Mouse (Mus musculus): ENCODE results near the gene Sbk1. TPM values are rescaled to one million over a fixed set of nuclear protein-coding genes. Genes with fewer than 3 reads are reported as not detected.
A peak's percentile ranks its signal among the peaks of the same experiment; 100 is the strongest.

Sbk1 gene
- total RNA-seq (2014; fragmentation: Nextera tagmentation), result 6.6 and 7.0 TPM in 2 replicates
- total RNA-seq (2017), result 2.9 and 5.2 TPM in 2 replicates

DNA sequence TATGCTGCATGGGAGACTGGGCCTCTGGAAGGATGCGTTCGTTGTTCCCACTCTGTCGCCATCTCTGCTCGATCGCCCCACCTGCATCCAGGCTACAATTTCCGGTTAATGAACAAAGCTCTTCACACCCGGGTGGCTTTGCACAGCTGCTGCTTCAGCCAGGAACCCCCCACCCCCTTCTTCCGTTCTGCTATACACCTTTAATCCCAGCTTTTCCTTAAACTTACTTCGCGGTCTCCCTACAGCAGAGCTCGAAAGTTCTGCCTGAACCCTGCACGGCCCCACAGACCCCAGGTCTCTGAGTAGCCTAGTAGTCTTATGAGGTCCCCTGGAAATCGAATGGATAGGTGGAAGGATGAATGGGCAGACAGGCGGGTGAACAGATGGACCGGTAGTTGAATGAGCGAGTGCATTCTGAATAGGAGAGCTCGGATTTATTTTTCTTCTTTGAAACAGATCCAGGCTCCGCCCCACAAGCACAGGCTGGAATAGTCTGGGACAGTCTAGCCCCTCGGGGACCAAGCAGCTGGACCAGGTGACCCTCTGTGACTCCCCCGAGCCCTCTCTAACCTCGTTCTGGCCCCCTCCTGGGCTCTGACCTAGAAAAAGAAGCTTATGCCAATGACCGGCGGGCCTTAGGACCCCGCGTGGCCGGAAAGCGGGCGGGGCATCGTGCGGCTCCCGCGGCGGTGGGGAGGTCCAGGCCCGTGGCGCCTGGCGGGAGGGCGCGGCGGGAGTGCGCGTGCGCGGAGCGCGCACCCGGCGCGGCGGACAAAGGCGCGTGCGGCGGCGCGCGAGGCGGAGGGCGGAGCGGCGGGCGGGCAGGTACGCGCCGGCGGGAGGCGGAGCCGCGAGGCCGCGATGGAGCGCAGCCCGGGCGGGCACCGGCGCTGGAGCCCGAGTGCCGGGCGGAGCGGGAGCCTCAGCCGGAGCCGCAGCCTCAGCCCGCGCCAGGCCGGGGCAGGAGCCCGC lies at the start of gene Sbk1:
TSS of gene Sbk1 (plus strand) at position 908 of the 972 bp plus-strand sequence.
- ATAC-seq (replicated peaks; ENCODE audit: low FRiP score, low TSS enrichment, poor library complexity, severe bottlenecking), result peak; percentile 55

DNA sequence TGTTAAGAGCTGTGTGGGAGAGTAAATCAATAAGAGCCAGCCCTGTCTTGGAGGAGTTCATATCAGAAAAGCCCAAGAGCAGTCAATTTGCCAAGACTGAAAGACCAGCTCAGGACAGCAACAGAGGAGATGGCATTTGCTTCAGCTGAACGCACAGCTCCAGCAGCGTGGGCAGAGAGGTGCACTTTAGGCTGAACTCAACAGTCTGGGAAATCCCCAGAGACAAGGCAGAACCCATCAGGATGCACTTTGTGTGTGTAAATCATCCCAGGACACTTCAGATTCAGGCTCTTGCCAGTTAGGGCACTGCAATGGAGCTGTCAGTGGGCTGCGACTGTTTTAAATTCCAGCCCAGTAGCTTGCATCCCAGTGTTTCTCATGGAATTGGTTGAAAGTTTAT lies 49.7 kb upstream of the Sbk1 start:
- no peak for ATAC-seq (replicated peaks; ENCODE audit: low FRiP score, low TSS enrichment, poor library complexity, severe bottlenecking)

GRCm38 (mm10) chr7:126226136-126226535 lies 46.3 kb upstream of the Sbk1 start:
- no peak for ATAC-seq (replicated peaks; ENCODE audit: low FRiP score, low TSS enrichment, poor library complexity, severe bottlenecking)

- peak; percentile 41; the same call in 1 of the 2 replicates for ATAC-seq (replicated peaks; ENCODE audit: low FRiP score, low TSS enrichment, poor library complexity, severe bottlenecking)
Measured at GRCm38 (mm10) chr7:126230357-126231148, 41.9 kb upstream of the Sbk1 start.

DNA sequence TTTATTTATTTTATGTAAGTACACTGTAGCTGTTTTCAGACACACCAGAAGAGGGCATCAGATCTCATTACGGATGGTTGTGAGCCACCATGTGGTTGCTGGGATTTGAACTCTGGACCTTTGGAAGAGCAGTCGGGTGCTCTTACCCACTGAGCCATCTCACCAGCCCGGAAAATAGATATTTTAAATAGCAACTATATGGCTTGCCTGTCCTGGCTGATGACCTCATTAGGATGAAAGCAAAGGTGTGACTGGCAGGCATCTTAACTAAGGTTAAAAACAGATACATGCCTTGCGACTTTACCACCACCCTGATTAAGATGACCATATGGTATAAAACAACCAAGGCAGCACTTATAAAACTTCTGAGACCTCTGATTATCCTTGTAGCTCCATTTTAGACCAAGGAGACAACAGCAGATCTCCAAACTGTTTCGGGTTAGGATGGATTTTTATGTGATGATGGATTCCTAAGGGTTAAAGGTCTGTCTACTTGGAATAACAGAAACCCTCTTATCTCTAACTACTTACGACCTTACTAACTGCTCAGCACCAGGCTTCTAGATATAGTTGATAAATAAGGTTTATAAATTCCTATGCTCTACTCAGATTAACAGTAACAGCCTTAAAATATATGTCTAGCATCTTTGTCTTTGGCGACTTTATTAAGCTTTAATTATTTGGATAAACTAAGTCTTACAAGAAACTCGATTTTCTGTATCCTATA lies 39.9 kb upstream of the Sbk1 start:
- ATAC-seq (replicated peaks; ENCODE audit: low FRiP score, low TSS enrichment, poor library complexity, severe bottlenecking), result no peak

DNA sequence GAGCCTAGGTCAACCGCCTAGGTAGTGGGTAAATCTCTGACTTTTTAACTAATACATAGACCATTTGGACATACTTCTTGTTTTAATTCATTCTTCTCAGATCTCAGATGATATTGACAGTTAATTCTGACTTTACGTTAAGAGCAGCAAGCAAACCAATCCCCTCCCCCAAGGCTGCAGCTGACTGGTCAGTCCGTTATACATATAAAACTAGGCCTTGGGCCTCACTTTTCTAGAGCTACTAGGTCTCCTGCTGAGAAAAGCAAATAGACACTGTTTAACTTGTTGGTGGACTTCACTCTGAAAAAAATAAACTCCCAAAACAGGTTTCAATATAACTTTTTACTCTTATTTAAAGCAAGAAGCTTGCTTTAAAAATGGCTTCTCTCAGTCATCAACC lies 37.8 kb upstream of the Sbk1 start:
- no peak for ATAC-seq (replicated peaks; ENCODE audit: low FRiP score, low TSS enrichment, poor library complexity, severe bottlenecking)

DNA sequence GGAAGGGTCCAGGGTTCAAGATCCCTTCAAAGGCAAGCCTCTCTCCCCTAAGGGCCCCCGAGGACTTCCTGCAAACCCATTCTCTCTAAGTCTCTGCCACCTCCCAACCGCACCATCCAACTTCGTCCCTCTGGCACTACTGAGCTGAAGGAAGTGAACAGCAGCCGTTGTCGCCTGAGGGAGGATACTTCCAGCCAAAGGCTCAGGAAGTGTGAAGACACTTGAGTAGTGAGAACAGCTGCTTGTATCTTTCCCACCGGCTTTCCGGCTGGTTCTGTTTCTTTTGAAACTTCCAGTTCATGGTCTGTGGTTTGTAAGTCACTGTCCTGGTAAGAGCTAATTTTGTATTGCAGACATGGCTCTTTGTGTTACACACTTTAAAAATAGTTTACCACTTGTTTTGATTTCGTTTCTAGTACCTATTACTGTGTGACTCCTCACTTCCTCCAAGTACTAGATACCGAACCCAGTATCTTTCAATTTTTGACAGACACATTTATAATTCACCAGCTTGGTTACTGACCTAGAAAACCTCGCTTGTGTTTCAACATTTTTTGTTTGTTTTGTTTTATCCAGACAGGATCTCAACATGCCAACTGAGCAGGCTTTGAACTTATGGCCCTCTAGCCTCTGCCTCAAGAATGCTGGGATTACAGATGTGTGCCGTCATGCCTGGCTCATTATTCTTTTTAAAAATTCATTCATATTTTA lies 36.2 kb upstream of the Sbk1 start:
- no peak for ATAC-seq (replicated peaks; ENCODE audit: low FRiP score, low TSS enrichment, poor library complexity, severe bottlenecking)

DNA sequence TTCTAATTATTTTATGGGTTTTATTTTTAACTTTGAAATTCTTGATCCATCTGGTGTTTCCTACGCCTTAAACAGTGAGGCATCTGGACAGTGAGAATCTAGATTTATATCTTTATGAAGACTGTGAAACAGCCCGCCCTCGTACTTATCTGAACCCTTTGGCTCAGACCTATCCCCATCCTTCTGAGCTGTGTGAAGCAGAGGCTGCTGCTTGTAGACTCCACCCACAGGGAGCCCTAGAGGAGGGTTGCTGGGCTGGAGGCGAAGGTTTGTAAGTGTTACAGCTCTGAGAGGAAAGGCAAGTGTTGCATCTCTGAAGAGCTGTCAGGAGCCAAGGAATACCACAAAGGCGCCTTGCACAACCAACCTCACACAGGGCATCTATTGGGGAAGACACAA lies 35.6 kb upstream of the Sbk1 start:
- peak; percentile 83 for ATAC-seq (replicated peaks; ENCODE audit: low FRiP score, low TSS enrichment, poor library complexity, severe bottlenecking)

GRCm38 (mm10) chr7:126240814-126241360 lies 31.5 kb upstream of the Sbk1 start:
- peak; percentile 62 for ATAC-seq (replicated peaks; ENCODE audit: low FRiP score, low TSS enrichment, poor library complexity, severe bottlenecking)

DNA sequence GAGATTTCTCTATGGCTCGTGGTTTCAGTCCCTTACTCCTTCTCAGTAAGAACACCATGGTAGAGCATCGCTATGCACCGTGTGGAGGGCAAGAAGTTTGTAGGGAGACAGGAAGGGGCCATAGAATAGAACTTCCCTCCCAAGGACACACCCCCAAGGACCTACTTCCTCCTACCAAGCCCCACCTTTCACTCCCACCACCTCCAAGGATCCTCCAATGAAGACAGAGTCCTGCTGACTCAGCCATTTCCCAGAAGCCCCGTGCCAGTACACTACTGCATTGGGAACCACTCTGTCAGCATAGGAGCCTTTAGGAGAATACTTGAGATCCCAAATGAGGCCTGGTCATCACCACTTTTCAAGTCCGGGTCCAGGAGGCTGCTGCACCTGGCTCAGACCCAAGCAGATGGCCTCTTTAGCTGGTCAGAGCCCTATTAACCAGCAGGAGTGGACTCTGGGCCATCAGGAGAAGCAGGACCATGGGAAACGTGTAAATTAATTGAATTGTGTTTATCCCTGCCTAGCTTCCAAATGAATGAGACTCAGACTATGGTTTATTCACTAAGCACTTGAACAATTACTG lies 28.2 kb upstream of the Sbk1 start:
- no peak for ATAC-seq (replicated peaks; ENCODE audit: low FRiP score, low TSS enrichment, poor library complexity, severe bottlenecking)

GRCm38 (mm10) chr7:126248088-126248487 lies 24.3 kb upstream of the Sbk1 start:
- no peak for ATAC-seq (replicated peaks; ENCODE audit: low FRiP score, low TSS enrichment, poor library complexity, severe bottlenecking)

DNA sequence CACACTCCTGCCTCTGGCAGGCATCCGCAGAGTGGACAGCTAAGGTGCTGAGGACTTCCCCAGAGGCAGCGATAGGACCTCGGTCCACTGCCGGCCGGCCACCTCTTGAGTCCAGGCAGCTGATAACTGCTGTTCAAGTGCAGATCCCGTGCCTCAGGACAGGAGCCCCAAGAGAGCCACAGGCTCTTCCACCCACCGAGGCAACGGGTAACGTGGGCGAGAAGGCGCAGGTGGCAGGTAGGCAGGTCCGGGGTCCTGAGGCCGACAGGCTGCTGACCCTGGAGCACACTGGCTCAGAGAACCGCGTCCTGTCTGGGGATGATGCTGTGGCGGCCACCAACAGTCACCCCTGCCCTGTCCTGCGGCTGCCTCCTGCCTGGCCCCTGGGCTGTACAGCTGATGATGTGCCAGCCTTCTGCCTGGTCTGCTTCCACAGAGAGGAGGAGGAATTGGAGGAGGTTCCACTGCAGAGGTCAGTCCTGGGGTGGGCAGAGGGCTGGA lies 23.7 kb upstream of the Sbk1 start:
- no peak for ATAC-seq (replicated peaks; ENCODE audit: low FRiP score, low TSS enrichment, poor library complexity, severe bottlenecking)

- no peak for ATAC-seq (replicated peaks; ENCODE audit: low FRiP score, low TSS enrichment, poor library complexity, severe bottlenecking)
Measured at GRCm38 (mm10) chr7:126249146-126249545, 23.3 kb upstream of the Sbk1 start.

GRCm38 (mm10) chr7:126249986-126250385 lies 22.4 kb upstream of the Sbk1 start:
- ATAC-seq (replicated peaks; ENCODE audit: low FRiP score, low TSS enrichment, poor library complexity, severe bottlenecking), result no peak

DNA sequence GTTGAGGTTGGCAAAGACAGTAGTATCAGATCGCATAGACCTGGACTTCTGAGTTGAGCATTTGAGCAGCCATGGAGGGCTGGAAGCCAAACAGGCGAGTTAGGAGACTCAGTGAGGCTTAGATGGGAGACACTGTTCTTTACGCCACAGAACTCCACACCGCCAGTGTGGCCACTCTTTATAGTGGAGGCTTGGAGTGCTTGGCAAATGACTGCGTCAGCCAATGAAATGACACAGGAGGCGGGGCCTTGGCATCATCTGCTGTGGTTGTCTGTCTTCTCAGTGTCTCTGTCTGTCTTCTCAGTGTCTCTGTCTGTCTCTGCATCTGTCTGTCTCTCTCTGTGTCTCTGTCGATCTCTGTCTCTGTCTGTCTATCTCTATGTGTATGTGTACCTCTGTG lies 21.9 kb upstream of the Sbk1 start:
- no peak for ATAC-seq (replicated peaks; ENCODE audit: low FRiP score, low TSS enrichment, poor library complexity, severe bottlenecking)

DNA sequence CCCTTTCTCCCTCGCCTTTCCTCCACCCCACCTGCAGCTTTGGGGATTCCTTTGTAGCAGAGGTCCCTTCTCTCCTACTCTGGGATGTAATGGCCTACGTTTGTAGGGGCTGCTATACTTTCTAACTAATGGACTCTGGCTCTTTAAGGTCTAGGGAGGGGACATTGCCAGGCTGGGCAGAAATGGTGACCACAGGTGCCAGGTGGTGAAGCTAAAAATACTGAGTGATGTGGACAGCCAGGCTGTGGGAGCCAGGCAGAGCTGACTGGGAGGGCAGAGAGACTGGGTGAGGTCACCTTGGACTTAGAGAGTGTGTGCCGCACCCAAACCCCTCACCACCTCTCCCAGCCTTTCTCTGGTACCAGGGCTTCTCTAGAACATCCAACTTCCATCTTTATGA lies 20.7 kb upstream of the Sbk1 start:
- ATAC-seq (replicated peaks; ENCODE audit: low FRiP score, low TSS enrichment, poor library complexity, severe bottlenecking), result no peak

GRCm38 (mm10) chr7:126252230-126252629 lies 20.2 kb upstream of the Sbk1 start:
- no peak for ATAC-seq (replicated peaks; ENCODE audit: low FRiP score, low TSS enrichment, poor library complexity, severe bottlenecking)

Measured in megakaryocyte-erythroid progenitor cell, adult 5-6 weeks (primary cell).